Mouse (Mus musculus): ENCODE measurements around the gene Cyp2c65.
"Not testable (repeated sequence)": the region's sequence is repeated elsewhere in the genome, so short reads cannot be mapped to it uniquely, and the experiment has no call there.

Gene Cyp2c65

GRCm38 (mm10) chr19:39060719-39061118, at the start of gene Cyp2c65:
Gene Cyp2c65 (plus strand): TSS chr19:39061015.
- DNase-seq (ENCODE audit: extremely low spot score, low spot score): no peak

- no peak for DNase-seq (ENCODE audit: extremely low spot score, low spot score)
These were observed 2.9 kb upstream of the Cyp2c65 start for GRCm38 (mm10) chr19:39057928-39058327.

- DNase-seq (ENCODE audit: extremely low spot score, low spot score): not testable (repeated sequence)
These were observed 38.0 kb downstream of the Cyp2c65 start for GRCm38 (mm10) chr19:39098779-39099178.

DNA sequence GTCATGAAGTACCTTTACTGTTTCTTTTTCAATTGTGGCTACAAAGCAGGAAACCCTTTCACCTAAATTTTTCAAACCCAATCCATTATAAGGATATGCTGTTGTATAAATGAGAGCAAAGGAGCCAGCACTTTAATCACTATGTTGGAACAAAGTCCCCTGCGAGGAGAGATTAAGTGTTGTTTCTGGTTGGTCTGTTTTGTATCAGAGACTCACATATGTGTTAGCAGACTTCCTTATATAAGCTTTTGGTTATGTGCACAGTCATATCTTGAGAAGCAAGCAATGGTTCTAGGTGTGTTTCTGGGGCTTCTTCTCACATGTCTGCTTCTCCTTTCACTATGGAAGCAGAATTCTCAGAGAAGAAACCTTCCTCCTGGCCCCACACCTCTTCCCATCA, 52.8 kb downstream of the Cyp2c65 start, which contains the start of gene Cyp2c66:
Gene Cyp2c66 (plus strand): TSS at position 255 of the 400 bp plus-strand sequence.
- no peak for DNase-seq (ENCODE audit: extremely low spot score, low spot score)

Measured in neural tube, embryonic 10.5 days (tissue).